Mouse (Mus musculus): ENCODE data around the gene Tom1l2.

DNA sequence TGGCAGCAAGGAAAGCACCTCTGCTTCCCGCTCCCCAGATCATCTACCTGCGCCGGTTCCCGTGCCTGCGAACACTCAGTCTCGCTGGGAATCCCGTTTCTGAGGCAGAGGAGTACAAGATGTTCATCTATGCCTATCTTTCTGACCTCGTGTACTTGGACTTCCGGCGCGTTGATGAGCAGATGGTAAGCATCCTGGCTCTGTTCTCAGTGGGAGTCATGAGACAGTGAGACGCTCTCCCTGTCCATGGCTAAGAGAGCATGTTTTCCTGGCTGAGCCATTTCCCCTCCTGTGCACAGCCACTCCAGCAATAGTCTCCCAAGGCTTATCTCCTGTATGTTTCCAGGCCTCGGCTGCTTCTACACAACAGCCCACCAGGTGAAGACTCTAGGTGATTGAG, 17.7 kb upstream of the Tom1l2 start:
- TF ChIP-seq RCOR1 (conservative IDR thresholded peaks at IDR 0.05; ENCODE audit: low read depth, low read length) (no peak), SIN3A (IDR thresholded peaks at IDR 0.05; ENCODE audit: low read length) (no peak), GABPA (IDR thresholded peaks at IDR 0.05; ENCODE audit: insufficient replicate concordance, low read depth, low read length) (no peak), BHLHE40 (IDR thresholded peaks at IDR 0.05; ENCODE audit: low read depth, low read length) (no peak), CTCF (conservative IDR thresholded peaks at IDR 0.05 in 1 of 2, IDR thresholded peaks at IDR 0.05 in 1 of 2; ENCODE audit: low read depth in 2 of 2, low read length in 2 of 2) (no peak), TCF12 (IDR thresholded peaks at IDR 0.05; ENCODE audit: low read depth, low read length) (no peak), JUND (conservative IDR thresholded peaks at IDR 0.05; ENCODE audit: low read depth, low read length) (no peak), MYC (IDR thresholded peaks at IDR 0.05; ENCODE audit: low read depth, low read length) (no peak), POLR2A (IDR thresholded peaks at IDR 0.05; ENCODE audit: low read depth, low read length) (no peak), NRF1 (IDR thresholded peaks at IDR 0.05; ENCODE audit: low read depth, low read length) (no peak)
